Mouse (Mus musculus) heart, embryonic 13.5 days (tissue): ENCODE results near the gene Cpox. TPM values are rescaled to one million over a fixed set of nuclear protein-coding genes. Genes with fewer than 3 reads are reported as not detected.
"Not testable (repeated sequence)": the region's sequence is repeated elsewhere in the genome, so short reads cannot be mapped to it uniquely, and the experiment has no call there.

ENCODE experiments used
- ATAC-seq: fragments of 200-750 bp; cut with Nextera tagmentation; 2 replicates; pipeline ENCODE4 v1.8.0; 2017; ENCODE audit warnings: moderate TSS enrichment; ENCODE audit not compliant: insufficient number of reproducible peaks, low FRiP score, low TSS enrichment; ENCODE audit errors: extremely low read depth
- H3K27ac ChIP-seq: fragments of 300-500 bp; sonication (generic); replicated peaks from 2 replicates; pipeline ENCODE4 v1.5.1; 2015; ENCODE audit warnings: moderate library complexity, mild to moderate bottlenecking, inconsistent platforms
- H3K27me3 ChIP-seq: fragments of 300-500 bp; sonication (generic); replicated peaks from 2 replicates; pipeline ENCODE4 v1.6.1; 2015; ENCODE audit warnings: mild to moderate bottlenecking, inconsistent platforms
- H3K36me3 ChIP-seq: fragments of 300-500 bp; sonication (generic); 2 replicates; pipeline ENCODE4 v1.6.1; 2015; ENCODE audit warnings: mild to moderate bottlenecking, inconsistent platforms
- H3K4me1 ChIP-seq: fragments of 300-500 bp; sonication (generic); 2 replicates; pipeline ENCODE4 v1.6.1; 2015; ENCODE audit warnings: inconsistent platforms
- H3K4me2 ChIP-seq: fragments of 300-500 bp; sonication (generic); 2 replicates; pipeline ENCODE4 v1.6.1; 2015; ENCODE audit warnings: inconsistent platforms, mild to moderate bottlenecking, moderate library complexity
- H3K4me3 ChIP-seq: fragments of 300-500 bp; sonication (generic); 2 replicates; pipeline ENCODE4 v1.5.1; 2015; ENCODE audit warnings: moderate library complexity, mild to moderate bottlenecking, inconsistent platforms
- H3K9ac ChIP-seq: fragments of 300-500 bp; sonication (generic); 2 replicates; pipeline ENCODE4 v1.6.1; 2015; ENCODE audit warnings: inconsistent platforms, mild to moderate bottlenecking, moderate library complexity
- H3K9me3 ChIP-seq: fragments of 300-500 bp; sonication (generic); 2 replicates; pipeline ENCODE4 v1.6.1; 2016; ENCODE audit warnings: inconsistent platforms
- WGBS: fragments of 180-500 bp; shearing (Covaris S2); methylation state at CpG from one replicate; pipeline ENCODE4 v1.1.7; 2015; ENCODE audit warnings: mixed read lengths; 5-methylcytosine and 5-hydroxymethylcytosine counted together
- polyA plus RNA-seq: library from polyadenylated mRNA; unstranded; fragments of >200 nt; fragmentation: Nextera tagmentation; extraction: Ambion mirVana; gene quantifications from 2 replicates; pipeline ENCODE4 v1.2.1, GENCODE M21; 2015

The Cpox gene
- polyA plus RNA-seq, 1 experiment from 2014 or later: 26.9 TPM

- Histone ChIP-seq H3K27me3 (no peaks in the 10 kb centered on the region), H3K36me3 (no peaks in the 10 kb centered on the region), H3K4me3 (no peak within 1 kb of the TSS), H3K27ac (no peak within 1 kb of the TSS), H3K4me2 (no peak within 1 kb of the TSS), H3K9me3 (no peaks in the 10 kb centered on the region), H3K9ac (no peak within 1 kb of the TSS), H3K4me1 (0 out of 2 replicates have a peak, but pooled peaks cover 5% of the 10 kb centered on the region)
- no peak for ATAC-seq
- WGBS: 47% methylated on average over 3 of the region's 3 CpGs
Observed at GRCm38 (mm10) chr16:58638689-58639175, 31.4 kb upstream of the Cpox start, which contains the start of gene E330017A01Rik. TSS of gene E330017A01Rik (minus strand) at chr16:58638739.

- WGBS: 90% methylated on average over 10 of the region's 10 CpGs
- ATAC-seq: no peak
- Histone ChIP-seq H3K36me3 (no peaks in the 10 kb centered on the region), H3K9ac (no peak overlapping the region), H3K27me3 (no peaks in the 10 kb centered on the region), H3K27ac (no peak overlapping the region), H3K9me3 (no peaks in the 10 kb centered on the region), H3K4me3 (no peak overlapping the region), H3K4me1 (no peaks in the 10 kb centered on the region), H3K4me2 (no peak overlapping the region)
Observed at GRCm38 (mm10) chr16:58649979-58650378, 20.1 kb upstream of the Cpox start.

- Histone ChIP-seq H3K36me3 (no peaks in the 10 kb centered on the region), H3K27me3 (no peaks in the 10 kb centered on the region), H3K9me3 (no peaks in the 10 kb centered on the region), H3K9ac (no peak overlapping the region), H3K27ac (no peak overlapping the region), H3K4me1 (no peaks in the 10 kb centered on the region), H3K4me2 (no peak overlapping the region), H3K4me3 (no peak overlapping the region)
- no peak for ATAC-seq
Observed at GRCm38 (mm10) chr16:58655751-58656150, 14.3 kb upstream of the Cpox start.

GRCm38 (mm10) chr16:58656526-58656925 lies 13.6 kb upstream of the Cpox start:
- WGBS: 68% methylated on average over 4 of the region's 4 CpGs
- Histone ChIP-seq H3K9ac (no peak overlapping the region), H3K4me3 (no peak overlapping the region), H3K27ac (no peak overlapping the region), H3K9me3 (no peaks in the 10 kb centered on the region), H3K27me3 (no peaks in the 10 kb centered on the region), H3K4me1 (no peaks in the 10 kb centered on the region), H3K36me3 (no peaks in the 10 kb centered on the region), H3K4me2 (no peak overlapping the region)
- ATAC-seq: no peak

- Histone ChIP-seq H3K9me3 (no peaks in the 10 kb centered on the region), H3K27me3 (no peaks in the 10 kb centered on the region), H3K36me3 (no peaks in the 10 kb centered on the region), H3K27ac (no peak overlapping the region), H3K4me3 (no peak overlapping the region), H3K9ac (no peak overlapping the region), H3K4me1 (no peaks in the 10 kb centered on the region), H3K4me2 (no peak overlapping the region)
- no peak for ATAC-seq
- WGBS: 72% methylated on average over 6 of the region's 6 CpGs
Observed at GRCm38 (mm10) chr16:58658668-58659067, 11.4 kb upstream of the Cpox start.

GRCm38 (mm10) chr16:58661826-58662225 lies 8.3 kb upstream of the Cpox start:
- no peaks in the 10 kb centered on the region for H3K36me3 ChIP-seq
- WGBS: 51% methylated on average over 5 of the region's 5 CpGs
- H3K4me2 ChIP-seq: peak overlapping the region; percentile 20
- no peaks in the 10 kb centered on the region for H3K27me3 ChIP-seq
- no peaks in the 10 kb centered on the region for H3K9me3 ChIP-seq
- H3K27ac ChIP-seq: no peak overlapping the region
- H3K4me1 ChIP-seq: no peaks in the 10 kb centered on the region
- H3K4me3 ChIP-seq: no peak overlapping the region
- H3K9ac ChIP-seq: no peak overlapping the region
- no peak for ATAC-seq

- no peaks in the 10 kb centered on the region for H3K4me1 ChIP-seq
- no peak overlapping the region for H3K27ac ChIP-seq
- no peak overlapping the region for H3K9ac ChIP-seq
- H3K4me3 ChIP-seq: no peak overlapping the region
- no peaks in the 10 kb centered on the region for H3K36me3 ChIP-seq
- H3K9me3 ChIP-seq: no peaks in the 10 kb centered on the region
- peak overlapping the region; percentile 20 for H3K4me2 ChIP-seq
- no peaks in the 10 kb centered on the region for H3K27me3 ChIP-seq
- ATAC-seq: no peak
Observed at GRCm38 (mm10) chr16:58662287-58662791, 7.8 kb upstream of the Cpox start.

DNA sequence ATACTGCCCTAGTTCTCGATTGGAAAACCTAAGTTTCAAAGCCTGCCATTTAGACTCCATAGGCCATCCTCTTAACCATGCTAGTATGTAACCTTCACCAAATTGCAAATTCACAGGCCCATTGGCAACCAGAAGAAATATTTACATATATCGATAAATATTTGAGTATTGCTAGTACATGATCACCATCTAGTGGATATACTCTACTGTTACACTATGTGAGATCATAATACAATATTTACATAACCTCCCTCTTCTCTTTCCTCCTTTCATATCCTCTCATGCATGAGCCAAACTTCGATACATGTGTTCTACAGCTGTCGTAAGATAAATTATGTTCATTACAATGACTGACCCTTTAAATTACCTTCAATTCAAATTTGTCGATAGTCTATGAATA lies 7.1 kb upstream of the Cpox start:
- no peaks in the 10 kb centered on the region for H3K9me3 ChIP-seq
- no peaks in the 10 kb centered on the region for H3K27me3 ChIP-seq
- H3K4me1 ChIP-seq: no peaks in the 10 kb centered on the region
- no peak overlapping the region for H3K27ac ChIP-seq
- WGBS: 62% methylated on average over 5 of the region's 5 CpGs
- no peak for ATAC-seq
- H3K9ac ChIP-seq: no peak overlapping the region
- H3K4me2 ChIP-seq: no peak overlapping the region
- no peaks in the 10 kb centered on the region for H3K36me3 ChIP-seq
- H3K4me3 ChIP-seq: no peak overlapping the region

GRCm38 (mm10) chr16:58663816-58664215 lies 6.3 kb upstream of the Cpox start:
- no peak for ATAC-seq
- no peaks in the 10 kb centered on the region for H3K36me3 ChIP-seq
- H3K27me3 ChIP-seq: no peaks in the 10 kb centered on the region
- H3K27ac ChIP-seq: no peak overlapping the region
- H3K9ac ChIP-seq: no peak overlapping the region
- 78% methylated on average over 2 of the region's 2 CpGs for WGBS
- H3K4me3 ChIP-seq: no peak overlapping the region
- H3K4me1 ChIP-seq: peaks cover 5% of the 10 kb centered on the region
- H3K4me2 ChIP-seq: no peak overlapping the region
- no peaks in the 10 kb centered on the region for H3K9me3 ChIP-seq

GRCm38 (mm10) chr16:58665137-58665536 lies 5.0 kb upstream of the Cpox start:
- not testable (repeated sequence) for H3K9ac ChIP-seq, H3K4me3 ChIP-seq, H3K27ac ChIP-seq, H3K4me2 ChIP-seq, ATAC-seq, H3K27me3 ChIP-seq, H3K36me3 ChIP-seq, H3K9me3 ChIP-seq
- H3K4me1 ChIP-seq: peaks cover 16% of the 10 kb centered on the region

DNA sequence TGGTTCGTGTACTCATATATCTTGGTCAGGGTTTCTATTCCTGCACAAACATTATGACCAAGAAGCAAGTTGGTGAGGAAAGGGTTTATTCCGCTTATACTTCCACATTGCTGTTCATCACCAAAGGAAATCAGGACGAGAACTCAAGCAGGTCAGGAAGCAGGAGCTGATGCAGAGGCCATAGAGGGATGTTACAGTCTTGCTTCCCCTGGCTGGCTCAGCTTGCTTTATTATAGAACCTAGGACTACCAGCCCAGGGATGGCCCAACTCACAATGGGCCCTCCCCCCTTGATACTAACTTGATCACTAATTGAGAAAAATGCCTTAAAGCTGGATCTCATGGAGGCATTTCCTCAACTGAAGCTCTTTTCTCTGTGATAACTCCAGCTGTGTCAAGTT lies 3.4 kb upstream of the Cpox start:
- 83% methylated on average over 3 of the region's 3 CpGs for WGBS

GRCm38 (mm10) chr16:58668586-58668985 lies 1.5 kb upstream of the Cpox start:
- peaks cover 14% of the 10 kb centered on the region for H3K36me3 ChIP-seq
- H3K27me3 ChIP-seq: no peaks in the 10 kb centered on the region
- H3K27ac ChIP-seq: peak overlapping the region; percentile 91
- no peak overlapping the region for H3K4me3 ChIP-seq
- peak overlapping the region; percentile 91 for H3K4me2 ChIP-seq
- no peak for ATAC-seq
- WGBS: 59% methylated on average over 3 of the region's 3 CpGs
- H3K4me1 ChIP-seq: peaks cover 30% of the 10 kb centered on the region
- no peak overlapping the region; the same call in 1 of the 2 replicates for H3K9ac ChIP-seq
- no peaks in the 10 kb centered on the region for H3K9me3 ChIP-seq

More for the DNA sequence above, 3.4 kb upstream of the Cpox start:
- not testable (repeated sequence) for H3K27ac ChIP-seq, ATAC-seq, H3K27me3 ChIP-seq, H3K36me3 ChIP-seq, H3K9ac ChIP-seq, H3K4me3 ChIP-seq, H3K4me2 ChIP-seq, H3K9me3 ChIP-seq
- H3K4me1 ChIP-seq: peaks cover 25% of the 10 kb centered on the region
